Mouse (Mus musculus): ENCODE measurements around the gene Cpsf6. TPM values are rescaled to one million over a fixed set of nuclear protein-coding genes. Genes with fewer than 3 reads are reported as not detected.

Cpsf6 gene
- polyA plus RNA-seq, 1 experiment from 2014 or later = 120 TPM

GRCm38 (mm10) chr10:117343000-117343399 lies 36.8 kb downstream of the Cpsf6 start:
- Histone ChIP-seq H3K27me3 (replicated peaks) (no peaks in the 10 kb centered on the region), H3K4me2 (no peak overlapping the region), H3K4me3 (no peak overlapping the region), H3K9me3 (replicated peaks) (no peaks in the 10 kb centered on the region), H3K27ac (ENCODE audit: poor library complexity, severe bottlenecking) (no peak overlapping the region), H3K36me3 (peaks cover 3% of the 10 kb centered on the region; the same call in 1 of the 2 replicates), H3K9ac (no peak overlapping the region), H3K4me1 (replicated peaks) (0 out of 2 replicates have a peak, but pooled peaks cover 6% of the 10 kb centered on the region)
- WGBS = 83% methylated on average over 4 of the region's 4 CpGs
- no peak for ATAC-seq (ENCODE audit: insufficient number of reproducible peaks, low FRiP score)

GRCm38 (mm10) chr10:117342406-117342805 lies 37.4 kb downstream of the Cpsf6 start:
- Histone ChIP-seq H3K4me1 (replicated peaks) (0 out of 2 replicates have a peak, but pooled peaks cover 6% of the 10 kb centered on the region), H3K9ac (no peak overlapping the region), H3K9me3 (replicated peaks) (no peaks in the 10 kb centered on the region), H3K27me3 (replicated peaks) (no peaks in the 10 kb centered on the region), H3K27ac (ENCODE audit: poor library complexity, severe bottlenecking) (no peak overlapping the region), H3K36me3 (peaks cover 3% of the 10 kb centered on the region; the same call in 1 of the 2 replicates), H3K4me3 (no peak overlapping the region), H3K4me2 (no peak overlapping the region)
- no peak for ATAC-seq (ENCODE audit: insufficient number of reproducible peaks, low FRiP score)
- 73% methylated on average over 2 of the region's 2 CpGs for WGBS

DNA sequence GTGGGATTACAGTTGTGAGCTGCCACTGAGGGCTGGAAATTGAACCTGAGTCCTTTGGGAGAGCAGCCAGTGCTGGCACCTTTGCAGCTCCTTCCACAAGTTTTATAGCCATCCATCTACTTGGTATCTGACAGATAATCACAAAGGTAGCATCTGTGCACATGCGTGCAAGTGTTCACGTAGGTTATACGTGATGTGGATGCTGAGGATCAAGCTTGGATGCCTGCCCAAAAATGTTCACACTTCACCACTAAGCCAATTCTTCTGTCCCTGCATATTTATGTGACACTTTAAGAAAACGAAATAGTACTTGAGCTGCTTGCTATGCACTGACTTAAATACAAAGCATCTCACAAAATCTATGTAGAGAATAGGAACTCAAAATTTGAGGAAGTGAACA lies 38.8 kb downstream of the Cpsf6 start:
- Histone ChIP-seq H3K9ac (no peak overlapping the region), H3K4me3 (no peak overlapping the region), H3K36me3 (peaks cover 3% of the 10 kb centered on the region; the same call in 1 of the 2 replicates), H3K9me3 (replicated peaks) (no peaks in the 10 kb centered on the region), H3K4me1 (replicated peaks) (0 out of 2 replicates have a peak, but pooled peaks cover 6% of the 10 kb centered on the region), H3K27ac (ENCODE audit: poor library complexity, severe bottlenecking) (no peak overlapping the region), H3K27me3 (replicated peaks) (no peaks in the 10 kb centered on the region), H3K4me2 (no peak overlapping the region)
- ATAC-seq (ENCODE audit: insufficient number of reproducible peaks, low FRiP score) = no peak
- 82% methylated on average over 4 of the region's 4 CpGs for WGBS

DNA sequence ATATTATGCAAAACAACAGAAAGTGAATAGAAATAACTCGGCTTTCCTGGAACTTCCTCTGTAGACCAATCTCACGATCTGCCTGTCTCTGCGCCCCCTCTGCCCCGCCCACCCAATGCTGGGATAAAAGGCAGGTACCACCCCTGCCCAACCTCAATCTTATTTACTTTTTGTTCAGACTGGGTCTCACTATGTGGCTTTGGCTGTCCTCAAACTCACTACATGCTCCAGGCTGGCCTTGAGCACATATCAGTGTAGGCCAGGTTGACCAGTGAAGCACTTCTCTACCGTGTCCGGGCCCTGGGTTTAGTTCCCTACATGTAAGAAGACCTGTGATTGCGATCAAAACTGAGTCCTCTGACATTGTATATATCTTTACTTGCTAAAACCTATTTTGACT lies 40.6 kb downstream of the Cpsf6 start:
- no peak overlapping the region for H3K4me3 ChIP-seq
- H3K9ac ChIP-seq = no peak overlapping the region
- peaks cover 9% of the 10 kb centered on the region; the same call in 1 of the 2 replicates for H3K4me1 ChIP-seq (replicated peaks)
- no peaks in the 10 kb centered on the region for H3K9me3 ChIP-seq (replicated peaks)
- no peak for ATAC-seq (ENCODE audit: insufficient number of reproducible peaks, low FRiP score)
- no peak overlapping the region for H3K4me2 ChIP-seq
- H3K27me3 ChIP-seq (replicated peaks) = no peaks in the 10 kb centered on the region
- H3K36me3 ChIP-seq = peaks cover 3% of the 10 kb centered on the region; the same call in 1 of the 2 replicates
- WGBS = 83% methylated on average over 7 of the region's 7 CpGs
- no peak overlapping the region for H3K27ac ChIP-seq (ENCODE audit: poor library complexity, severe bottlenecking)

- H3K27ac ChIP-seq (ENCODE audit: poor library complexity, severe bottlenecking) = no peak overlapping the region
- H3K4me3 ChIP-seq = no peak overlapping the region
- peaks cover 9% of the 10 kb centered on the region; the same call in 1 of the 2 replicates for H3K4me1 ChIP-seq (replicated peaks)
- no peaks in the 10 kb centered on the region for H3K27me3 ChIP-seq (replicated peaks)
- no peaks in the 10 kb centered on the region for H3K9me3 ChIP-seq (replicated peaks)
- H3K4me2 ChIP-seq = no peak overlapping the region
- ATAC-seq (ENCODE audit: insufficient number of reproducible peaks, low FRiP score) = no peak
- peaks cover 3% of the 10 kb centered on the region; the same call in 1 of the 2 replicates for H3K36me3 ChIP-seq
- H3K9ac ChIP-seq = no peak overlapping the region
Observed at GRCm38 (mm10) chr10:117337946-117338345, 41.9 kb downstream of the Cpsf6 start.

- Histone ChIP-seq H3K36me3 (no peaks in the 10 kb centered on the region), H3K27ac (ENCODE audit: poor library complexity, severe bottlenecking) (no peak overlapping the region), H3K4me2 (peak overlapping the region; percentile 33), H3K9me3 (replicated peaks) (no peaks in the 10 kb centered on the region), H3K9ac (no peak overlapping the region), H3K4me3 (no peak overlapping the region), H3K4me1 (replicated peaks) (peaks cover 3% of the 10 kb centered on the region; the same call in 1 of the 2 replicates), H3K27me3 (replicated peaks) (no peaks in the 10 kb centered on the region)
- 54% methylated on average over 4 of the region's 4 CpGs for WGBS
- no peak for ATAC-seq (ENCODE audit: insufficient number of reproducible peaks, low FRiP score)
Observed at GRCm38 (mm10) chr10:117335649-117336048, 44.2 kb downstream of the Cpsf6 start.

DNA sequence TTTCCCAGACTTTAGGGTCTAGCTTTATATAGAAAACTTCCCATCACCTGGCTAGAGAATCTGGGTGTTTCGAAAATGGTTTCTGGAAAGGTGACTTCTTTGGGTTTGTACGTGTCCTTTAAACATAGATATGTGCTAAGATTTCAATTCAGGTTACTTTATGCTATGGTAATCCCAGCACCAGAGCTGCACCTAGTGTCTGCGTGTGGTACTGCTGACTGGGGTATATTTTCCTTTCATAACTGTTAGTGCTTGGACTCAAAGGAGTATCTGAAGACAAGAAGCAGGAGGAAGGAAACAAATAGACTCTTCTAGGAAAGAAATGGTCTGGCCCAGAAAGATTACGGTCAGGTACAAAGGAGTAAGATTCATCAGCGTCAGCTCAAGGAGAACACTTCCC lies 49.3 kb downstream of the Cpsf6 start:
- Histone ChIP-seq H3K36me3 (no peaks in the 10 kb centered on the region), H3K9ac (no peak overlapping the region), H3K27ac (ENCODE audit: poor library complexity, severe bottlenecking) (no peak overlapping the region), H3K27me3 (replicated peaks) (no peaks in the 10 kb centered on the region), H3K9me3 (replicated peaks) (0 out of 2 replicates have a peak, but pooled peaks cover 7% of the 10 kb centered on the region), H3K4me3 (no peak overlapping the region), H3K4me2 (no peak overlapping the region), H3K4me1 (replicated peaks) (peaks cover 9% of the 10 kb centered on the region)
- ATAC-seq (ENCODE audit: insufficient number of reproducible peaks, low FRiP score) = no peak
- 70% methylated on average over 5 of the region's 5 CpGs for WGBS

GRCm38 (mm10) chr10:117323782-117324181 lies 56.0 kb downstream of the Cpsf6 start:
- Histone ChIP-seq H3K9ac (no peak overlapping the region), H3K27me3 (replicated peaks) (no peaks in the 10 kb centered on the region), H3K4me3 (no peak overlapping the region), H3K4me2 (no peak overlapping the region), H3K27ac (ENCODE audit: poor library complexity, severe bottlenecking) (no peak overlapping the region), H3K9me3 (replicated peaks) (0 out of 2 replicates have a peak, but pooled peaks cover 11% of the 10 kb centered on the region), H3K36me3 (no peaks in the 10 kb centered on the region), H3K4me1 (replicated peaks) (peaks cover 5% of the 10 kb centered on the region)
- no peak for ATAC-seq (ENCODE audit: insufficient number of reproducible peaks, low FRiP score)
- WGBS = 82% methylated on average over 7 of the region's 7 CpGs

- H3K4me2 ChIP-seq = no peak overlapping the region
- no peaks in the 10 kb centered on the region for H3K27me3 ChIP-seq (replicated peaks)
- 88% methylated on average over 5 of the region's 5 CpGs for WGBS
- H3K4me3 ChIP-seq = no peak overlapping the region
- 0 out of 2 replicates have a peak, but pooled peaks cover 10% of the 10 kb centered on the region for H3K9me3 ChIP-seq (replicated peaks)
- no peak overlapping the region for H3K27ac ChIP-seq (ENCODE audit: poor library complexity, severe bottlenecking)
- no peak for ATAC-seq (ENCODE audit: insufficient number of reproducible peaks, low FRiP score)
- H3K9ac ChIP-seq = no peak overlapping the region
- no peaks in the 10 kb centered on the region for H3K36me3 ChIP-seq
- no peaks in the 10 kb centered on the region for H3K4me1 ChIP-seq (replicated peaks)
Observed at GRCm38 (mm10) chr10:117322630-117323029, 57.2 kb downstream of the Cpsf6 start.

- Histone ChIP-seq H3K9ac (no peak overlapping the region), H3K4me3 (no peak overlapping the region), H3K27me3 (replicated peaks) (no peaks in the 10 kb centered on the region), H3K27ac (ENCODE audit: poor library complexity, severe bottlenecking) (no peak overlapping the region), H3K9me3 (replicated peaks) (0 out of 2 replicates have a peak, but pooled peaks cover 4% of the 10 kb centered on the region), H3K36me3 (no peaks in the 10 kb centered on the region), H3K4me2 (no peak overlapping the region), H3K4me1 (replicated peaks) (no peaks in the 10 kb centered on the region)
- WGBS = 79% methylated on average over 3 of the region's 3 CpGs
- no peak for ATAC-seq (ENCODE audit: insufficient number of reproducible peaks, low FRiP score)
Observed at GRCm38 (mm10) chr10:117320571-117320981, 59.2 kb downstream of the Cpsf6 start.

GRCm38 (mm10) chr10:117316391-117316790 lies 63.4 kb downstream of the Cpsf6 start:
- ATAC-seq (ENCODE audit: insufficient number of reproducible peaks, low FRiP score) = no peak
- no peaks in the 10 kb centered on the region for H3K9me3 ChIP-seq (replicated peaks)
- 83% methylated on average over 11 of the region's 11 CpGs for WGBS
- no peak overlapping the region for H3K4me2 ChIP-seq
- H3K9ac ChIP-seq = no peak overlapping the region
- no peak overlapping the region for H3K27ac ChIP-seq (ENCODE audit: poor library complexity, severe bottlenecking)
- H3K27me3 ChIP-seq (replicated peaks) = no peaks in the 10 kb centered on the region
- H3K4me1 ChIP-seq (replicated peaks) = no peaks in the 10 kb centered on the region
- no peaks in the 10 kb centered on the region for H3K36me3 ChIP-seq
- H3K4me3 ChIP-seq = no peak overlapping the region

DNA sequence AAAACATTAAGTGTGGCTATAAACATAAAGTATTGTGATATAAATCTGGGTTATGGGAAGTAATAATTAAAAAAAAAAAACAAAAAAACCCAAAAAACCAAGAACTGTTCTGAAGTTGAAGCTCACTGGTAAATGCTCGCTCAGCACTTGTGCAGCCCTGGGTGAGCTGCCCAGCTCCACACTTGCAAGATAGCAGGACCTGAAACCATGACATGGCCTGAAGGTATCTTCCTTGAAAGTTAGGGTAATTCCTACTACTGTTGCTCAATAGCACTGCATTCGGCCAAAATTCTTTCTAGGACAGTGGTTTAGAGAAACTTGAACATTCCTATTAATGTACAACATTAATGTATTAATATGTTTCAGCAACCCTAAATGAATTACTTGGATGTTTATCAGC lies 66.7 kb downstream of the Cpsf6 start:
- H3K4me2 ChIP-seq = no peak overlapping the region
- H3K9me3 ChIP-seq (replicated peaks) = no peaks in the 10 kb centered on the region
- H3K4me3 ChIP-seq = no peak overlapping the region
- no peak overlapping the region for H3K27ac ChIP-seq (ENCODE audit: poor library complexity, severe bottlenecking)
- no peaks in the 10 kb centered on the region for H3K27me3 ChIP-seq (replicated peaks)
- WGBS = 77% methylated on average over 2 of the region's 2 CpGs
- no peak for ATAC-seq (ENCODE audit: insufficient number of reproducible peaks, low FRiP score)
- no peaks in the 10 kb centered on the region for H3K36me3 ChIP-seq
- no peak overlapping the region for H3K9ac ChIP-seq
- H3K4me1 ChIP-seq (replicated peaks) = no peaks in the 10 kb centered on the region
